Mouse (Mus musculus) thymus, adult 2 months (tissue): ENCODE results near the gene Rpusd3. TPM values are rescaled to one million over a fixed set of nuclear protein-coding genes. Genes with fewer than 3 reads are reported as not detected.
A peak's percentile ranks its signal among the peaks of the same experiment; 100 is the strongest.

Source experiments
- DNase-seq: peaks from one replicate; pipeline ENCODE4 v3.0.0; 2021
- H3K27ac ChIP-seq: fragments of 200-500 bp; 2 replicates; pipeline ENCODE4 v1.5.1; 2012; ENCODE audit warnings: low read length, control low read depth; ENCODE audit not compliant: control insufficient read depth, insufficient read depth
- H3K27me3 ChIP-seq: fragments of 200-500 bp; 2 replicates; pipeline ENCODE4 v1.6.1; 2012; ENCODE audit warnings: mild to moderate bottlenecking, low read length, moderate library complexity, mixed read lengths; ENCODE audit not compliant: control insufficient read depth, insufficient read depth
- H3K36me3 ChIP-seq: fragments of 200-500 bp; 2 replicates; pipeline ENCODE4 v1.6.1; 2012; ENCODE audit warnings: mild to moderate bottlenecking, low read length, moderate library complexity; ENCODE audit not compliant: control insufficient read depth, insufficient read depth
- H3K4me1 ChIP-seq: fragments of 200-500 bp; replicated peaks from 2 replicates; pipeline ENCODE4 v1.6.1; 2012; ENCODE audit warnings: low read length; ENCODE audit not compliant: control insufficient read depth, insufficient read depth
- H3K4me3 ChIP-seq: fragments of 200-500 bp; 2 replicates; pipeline ENCODE4 v1.5.1; 2012; ENCODE audit warnings: mild to moderate bottlenecking, low read length, control low read depth, moderate library complexity; ENCODE audit not compliant: control insufficient read depth, insufficient read depth
- CTCF ChIP-seq: fragments of 200-500 bp; IDR thresholded peaks from 2 replicates; pipeline ENCODE4 v1.5.1; 2012; ENCODE audit warnings: mild to moderate bottlenecking, control low read depth, low read length, moderate library complexity, borderline replicate concordance; ENCODE audit not compliant: control insufficient read depth, poor library complexity, insufficient read depth; ENCODE audit errors: extremely low read depth
- POLR2A ChIP-seq: fragments of 200-500 bp; IDR thresholded peaks from 2 replicates; pipeline ENCODE4 v1.6.1; 2012; ENCODE audit warnings: mild to moderate bottlenecking, low read length, control low read depth, moderate library complexity; ENCODE audit not compliant: control insufficient read depth, poor library complexity, insufficient read depth; ENCODE audit errors: extremely low read depth
- WGBS: fragments of 180-500 bp; shearing (Covaris S2); methylation state at CpG from one replicate; pipeline ENCODE4 v1.1.7; 2018; 5-methylcytosine and 5-hydroxymethylcytosine counted together
- polyA plus RNA-seq: library from polyadenylated mRNA; depleted of rRNA; stranded (reverse); fragments of >200 nt; gene quantifications from 2 replicates; pipeline ENCODE4 v1.2.3, GENCODE M21; 2012

Rpusd3 gene
- polyA plus RNA-seq, 1 experiment, result 94.5 TPM

DNA sequence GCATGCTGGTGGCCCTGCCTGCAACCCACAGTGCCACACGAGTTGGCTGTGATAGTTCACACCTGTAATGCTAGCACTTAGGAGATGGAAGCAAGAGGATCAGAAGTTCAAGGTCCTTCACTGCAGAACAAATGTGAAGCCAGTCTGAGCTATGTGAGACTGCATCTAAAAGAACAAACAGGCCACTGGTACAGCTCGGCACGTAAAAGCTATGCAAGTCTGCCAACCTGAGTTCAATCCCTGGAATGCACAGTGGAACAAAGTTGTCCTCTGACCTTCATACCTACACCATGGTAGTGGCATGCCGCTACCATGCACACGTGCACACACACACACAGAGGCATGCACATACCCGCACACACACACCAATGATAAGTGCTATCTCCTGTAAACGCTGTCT lies 5.0 kb upstream of the Rpusd3 start:
- no peaks in the 10 kb centered on the region for H3K27me3 ChIP-seq
- H3K36me3 ChIP-seq, result no peaks in the 10 kb centered on the region
- TF ChIP-seq POLR2A, result no peak
- no peak for TF ChIP-seq CTCF
- H3K27ac ChIP-seq, result no peak overlapping the region
- 92% methylated on average over 7 of the region's 7 CpGs for WGBS
- peaks cover 3% of the 10 kb centered on the region for H3K4me1 ChIP-seq
- DNase-seq, result no peak
- no peak overlapping the region for H3K4me3 ChIP-seq

GRCm38 (mm10) chr6:113423000-113423399 lies 3.9 kb upstream of the Rpusd3 start:
- Histone ChIP-seq H3K27ac (no peak overlapping the region), H3K4me3 (no peak overlapping the region), H3K4me1 (peaks cover 12% of the 10 kb centered on the region), H3K27me3 (no peaks in the 10 kb centered on the region), H3K36me3 (no peaks in the 10 kb centered on the region)
- no peak for DNase-seq
- 65% methylated on average over 4 of the region's 4 CpGs for WGBS
- TF ChIP-seq CTCF, result no peak
- no peak for TF ChIP-seq POLR2A

GRCm38 (mm10) chr6:113418441-113419198 lies 520 bp downstream of the Rpusd3 start:
- H3K27me3 ChIP-seq, result no peaks in the 10 kb centered on the region

GRCm38 (mm10) chr6:113416416-113416815 lies 2.7 kb downstream of the Rpusd3 start:
- no peaks in the 10 kb centered on the region for H3K36me3 ChIP-seq
- 93% methylated on average over 5 of the region's 5 CpGs for WGBS
- TF ChIP-seq CTCF (no peak), POLR2A (no peak)

More at GRCm38 (mm10) chr6:113418441-113419198, 520 bp downstream of the Rpusd3 start:
- TF ChIP-seq POLR2A, result no peak
- TF ChIP-seq CTCF, result no peak
- Histone ChIP-seq H3K4me1 (peaks cover 12% of the 10 kb centered on the region), H3K4me3 (peak overlapping the region; percentile 70), H3K36me3 (no peaks in the 10 kb centered on the region), H3K27ac (no peak overlapping the region)
- 14% methylated on average over 16 of the region's 16 CpGs for WGBS
- DNase-seq, result no peak

DNA sequence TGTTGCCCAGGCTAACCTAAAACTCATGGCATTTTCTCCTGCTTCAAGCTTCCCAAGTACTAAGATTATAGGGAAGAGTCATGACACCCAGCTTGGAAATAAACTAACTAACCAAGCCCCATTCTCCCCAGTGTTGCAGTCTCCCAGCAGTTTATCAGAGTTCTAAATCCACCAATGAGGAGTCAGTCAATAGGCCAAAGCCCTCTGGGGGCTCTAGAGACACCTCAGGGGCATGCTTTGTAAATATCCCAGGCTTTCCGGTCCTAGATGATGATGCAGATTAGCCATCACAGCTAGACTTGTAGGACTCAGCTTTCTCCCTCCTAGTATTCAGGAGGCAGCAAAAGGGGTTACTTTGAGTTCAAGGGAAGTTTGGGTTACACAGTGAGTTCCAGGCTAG lies 9.1 kb downstream of the Rpusd3 start:
- Histone ChIP-seq H3K27ac (no peak overlapping the region), H3K36me3 (0 out of 2 replicates have a peak, but pooled peaks cover 4% of the 10 kb centered on the region), H3K4me1 (no peaks in the 10 kb centered on the region), H3K27me3 (no peaks in the 10 kb centered on the region), H3K4me3 (no peak overlapping the region)
- no peak for DNase-seq
- 95% methylated on average over 1 of the region's 1 CpGs for WGBS
- no peak for TF ChIP-seq POLR2A
- TF ChIP-seq CTCF, result no peak

More at GRCm38 (mm10) chr6:113416416-113416815, 2.7 kb downstream of the Rpusd3 start:
- Histone ChIP-seq H3K27ac (no peak overlapping the region), H3K4me1 (peaks cover 12% of the 10 kb centered on the region), H3K27me3 (no peaks in the 10 kb centered on the region), H3K4me3 (no peak overlapping the region)
- no peak for DNase-seq

- DNase-seq, result peak; percentile 23
- H3K27me3 ChIP-seq, result no peaks in the 10 kb centered on the region
- H3K27ac ChIP-seq, result no peak overlapping the region
- no peaks in the 10 kb centered on the region for H3K4me1 ChIP-seq
- 0 out of 2 replicates have a peak, but pooled peaks cover 4% of the 10 kb centered on the region for H3K36me3 ChIP-seq
- WGBS, result 90% methylated on average over 9 of the region's 9 CpGs
- TF ChIP-seq CTCF, result no peak
- no peak for TF ChIP-seq POLR2A
- no peak overlapping the region for H3K4me3 ChIP-seq
Observed at GRCm38 (mm10) chr6:113406683-113407082, 12.5 kb downstream of the Rpusd3 start.
